Mouse (Mus musculus) hindbrain, embryonic 16.5 days (tissue): Measurements from ENCODE around the gene Plagl2. TPM values are rescaled to one million over a fixed set of nuclear protein-coding genes. Genes with fewer than 3 reads are reported as not detected.

ENCODE experiments used
- ATAC-seq: fragments of 200-750 bp; cut with Nextera tagmentation; 2 replicates; pipeline ENCODE4 v1.8.0; 2017; ENCODE audit warnings: moderate TSS enrichment, moderate library complexity
- H3K27ac ChIP-seq: fragments of 300-500 bp; sonication (generic); 2 replicates; pipeline ENCODE4 v1.5.1; 2014; ENCODE audit warnings: low read depth, mild to moderate bottlenecking, control low read depth, low read length, moderate library complexity
- H3K27me3 ChIP-seq: fragments of 300-500 bp; sonication (generic); replicated peaks from 2 replicates; pipeline ENCODE4 v1.6.1; 2014; ENCODE audit warnings: low read length; ENCODE audit not compliant: control insufficient read depth, insufficient read depth
- H3K36me3 ChIP-seq: fragments of 300-500 bp; sonication (generic); 2 replicates; pipeline ENCODE4 v1.6.1; 2014; ENCODE audit warnings: mild to moderate bottlenecking, low read length, moderate library complexity, mixed read lengths; ENCODE audit not compliant: control insufficient read depth, insufficient read depth
- H3K4me1 ChIP-seq: fragments of 300-500 bp; sonication (generic); 2 replicates; pipeline ENCODE4 v1.6.1; 2014; ENCODE audit warnings: low read depth, low read length; ENCODE audit not compliant: control insufficient read depth, insufficient read depth
- H3K4me2 ChIP-seq: fragments of 300-500 bp; sonication (generic); 2 replicates; pipeline ENCODE4 v1.6.1; 2014; ENCODE audit warnings: mild to moderate bottlenecking, low read length, control low read depth, moderate library complexity
- H3K4me3 ChIP-seq: fragments of 300-500 bp; sonication (generic); 2 replicates; pipeline ENCODE4 v1.5.1; 2014; ENCODE audit warnings: mild to moderate bottlenecking, low read length, control low read depth, moderate library complexity
- H3K9ac ChIP-seq: fragments of 300-500 bp; sonication (generic); 2 replicates; pipeline ENCODE4 v1.6.1; 2014; ENCODE audit warnings: low read depth, mild to moderate bottlenecking, control low read depth, low read length, moderate library complexity
- H3K9me3 ChIP-seq: fragments of 300-500 bp; sonication (generic); 2 replicates; pipeline ENCODE4 v1.6.1; 2014; ENCODE audit warnings: mild to moderate bottlenecking, low read length, moderate library complexity; ENCODE audit not compliant: control insufficient read depth
- WGBS: fragments of 180-500 bp; shearing (Covaris S2); extraction: QIAGEN DNeasy Blood & Tissue Kit; methylation state at CpG from one replicate; pipeline ENCODE4 v1.1.7; 2014; 5-methylcytosine and 5-hydroxymethylcytosine counted together
- polyA plus RNA-seq: library from polyadenylated mRNA; unstranded; fragments of >200 nt; fragmentation: Nextera tagmentation; extraction: Ambion mirVana; gene quantifications from 2 replicates; pipeline ENCODE4 v1.2.1, GENCODE M21; 2015

Plagl2 gene
- polyA plus RNA-seq, 1 experiment from 2014 or later = 4.2 TPM

DNA sequence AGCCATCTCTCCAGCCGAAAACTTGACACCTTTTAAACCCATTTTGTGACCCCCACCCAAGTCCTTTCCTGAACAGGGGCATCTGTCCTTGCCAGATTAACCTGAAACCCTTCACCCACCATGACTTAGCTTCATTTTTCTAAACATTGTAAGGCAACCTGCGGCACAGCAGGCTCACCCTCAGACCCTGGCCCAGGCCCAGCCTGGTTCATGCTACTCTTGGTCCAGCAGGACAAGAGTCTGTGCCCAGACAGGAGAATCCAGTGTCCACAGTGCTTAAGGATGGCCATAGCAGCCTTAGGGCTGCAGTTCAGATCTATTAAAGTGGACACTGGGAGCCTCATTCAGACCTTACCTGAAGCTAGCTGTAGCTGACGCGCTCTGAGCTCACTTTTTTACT is 27.9 kb downstream of the Plagl2 start:
- ATAC-seq = no peak

DNA sequence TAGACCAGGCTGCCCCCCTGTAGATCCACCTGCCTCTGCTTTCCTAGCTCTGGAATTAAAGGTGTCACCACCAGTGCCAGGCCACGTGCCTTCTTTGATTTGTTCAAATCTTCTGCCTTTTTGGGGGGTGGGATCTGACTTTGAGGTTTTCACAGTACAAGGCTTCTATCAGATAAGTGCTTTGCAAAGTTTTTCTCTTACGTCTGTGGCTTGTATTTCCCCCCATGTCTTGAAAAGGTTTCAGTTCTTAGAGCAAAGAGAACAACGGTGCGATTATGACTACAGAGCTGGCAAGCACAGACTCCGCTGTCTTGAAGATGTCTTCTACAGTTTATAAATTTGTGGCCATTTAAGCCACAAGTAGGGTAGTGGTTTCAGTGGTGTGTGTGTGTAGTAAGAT is 29.8 kb downstream of the Plagl2 start:
- WGBS = 93% methylated on average over 5 of the region's 5 CpGs
- H3K4me3 ChIP-seq = no peak overlapping the region
- H3K27ac ChIP-seq = no peak overlapping the region
- no peaks in the 10 kb centered on the region for H3K9me3 ChIP-seq
- peaks cover 14% of the 10 kb centered on the region for H3K36me3 ChIP-seq
- ATAC-seq = no peak
- H3K9ac ChIP-seq = no peak overlapping the region
- H3K27me3 ChIP-seq = no peaks in the 10 kb centered on the region
- H3K4me1 ChIP-seq = no peaks in the 10 kb centered on the region
- H3K4me2 ChIP-seq = no peak overlapping the region

More for the DNA sequence above, 27.9 kb downstream of the Plagl2 start:
- Histone ChIP-seq H3K27me3 (no peaks in the 10 kb centered on the region), H3K4me3 (no peak overlapping the region), H3K4me1 (no peaks in the 10 kb centered on the region), H3K27ac (no peak overlapping the region), H3K9me3 (no peaks in the 10 kb centered on the region), H3K4me2 (no peak overlapping the region), H3K9ac (no peak overlapping the region), H3K36me3 (peaks cover 9% of the 10 kb centered on the region)
- WGBS = 92% methylated on average over 4 of the region's 4 CpGs

DNA sequence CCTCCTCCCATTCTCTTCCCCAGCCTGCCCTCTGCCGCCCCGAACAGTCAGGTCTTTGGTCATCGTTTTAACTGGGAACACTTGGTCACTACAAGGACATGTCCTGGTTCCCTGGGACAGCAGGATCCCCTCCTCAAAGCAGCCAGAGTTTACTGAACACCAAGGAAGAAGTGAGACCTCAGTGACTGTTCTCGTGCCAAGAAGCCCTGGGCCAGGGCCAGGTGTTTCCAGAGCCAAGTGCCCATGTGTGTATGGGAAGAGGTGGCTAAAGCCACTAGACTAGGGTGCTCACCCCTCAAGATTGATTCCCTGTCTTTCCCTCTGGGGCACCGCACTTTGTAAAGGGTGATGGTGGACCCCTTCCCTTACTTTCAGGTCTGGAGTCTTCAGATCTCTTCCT is 31.9 kb downstream of the Plagl2 start:
- ATAC-seq = no peak
- Histone ChIP-seq H3K27ac (no peak overlapping the region), H3K4me2 (no peak overlapping the region), H3K9me3 (no peaks in the 10 kb centered on the region), H3K27me3 (no peaks in the 10 kb centered on the region), H3K4me3 (no peak overlapping the region), H3K9ac (no peak overlapping the region), H3K36me3 (peaks cover 28% of the 10 kb centered on the region), H3K4me1 (no peaks in the 10 kb centered on the region)
- 88% methylated on average over 5 of the region's 5 CpGs for WGBS

DNA sequence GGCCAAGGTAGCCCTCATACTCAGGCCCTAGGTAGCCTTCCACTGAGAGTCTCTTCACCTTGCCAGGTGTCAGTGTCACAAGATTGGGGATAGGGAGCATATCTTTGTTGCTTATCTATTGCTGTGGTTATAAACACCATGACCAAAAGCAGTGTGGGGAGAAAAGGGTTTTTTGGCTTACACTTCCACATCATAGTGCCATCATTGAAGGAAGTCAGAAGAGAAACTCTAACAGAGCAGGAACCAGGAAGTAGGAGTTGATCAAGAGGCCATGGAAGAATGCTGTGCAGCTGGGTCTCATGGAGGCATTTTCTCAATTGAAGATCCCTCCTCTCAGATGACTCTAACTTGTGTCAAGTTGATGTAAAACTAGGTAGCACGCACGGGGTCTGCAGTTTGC is 33.1 kb downstream of the Plagl2 start:
- no peak for ATAC-seq
- H3K9ac ChIP-seq = no peak overlapping the region
- H3K36me3 ChIP-seq = peaks cover 29% of the 10 kb centered on the region
- WGBS = 95% methylated on average over 2 of the region's 2 CpGs
- no peak overlapping the region for H3K4me2 ChIP-seq
- H3K27ac ChIP-seq = no peak overlapping the region
- H3K4me3 ChIP-seq = no peak overlapping the region
- no peaks in the 10 kb centered on the region for H3K9me3 ChIP-seq
- H3K27me3 ChIP-seq = no peaks in the 10 kb centered on the region
- H3K4me1 ChIP-seq = no peaks in the 10 kb centered on the region

DNA sequence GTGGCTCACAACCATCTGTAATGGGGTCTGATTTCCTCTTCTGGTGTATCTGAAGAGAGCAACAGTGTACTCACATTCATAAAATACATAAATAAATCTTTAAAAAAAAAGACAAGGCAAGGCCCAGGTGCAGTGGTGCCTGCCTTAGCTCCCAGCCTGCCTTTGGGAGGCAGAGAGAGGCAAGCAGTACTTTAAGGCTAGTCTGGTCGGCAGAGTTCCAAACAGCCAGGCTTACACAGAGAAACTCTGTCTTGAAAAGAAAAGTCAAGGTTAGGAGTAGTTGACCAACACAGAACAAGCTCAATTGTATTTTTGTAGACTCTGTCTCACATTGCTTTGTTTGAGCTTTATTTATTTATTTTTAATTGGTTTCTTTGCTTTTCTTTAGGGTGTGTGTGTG is 38.5 kb downstream of the Plagl2 start:
- Histone ChIP-seq H3K4me3 (no peak overlapping the region), H3K27me3 (no peaks in the 10 kb centered on the region), H3K4me2 (no peak overlapping the region), H3K4me1 (no peaks in the 10 kb centered on the region), H3K9ac (no peak overlapping the region), H3K9me3 (no peaks in the 10 kb centered on the region), H3K27ac (no peak overlapping the region), H3K36me3 (peaks cover 45% of the 10 kb centered on the region)
- 68% methylated on average over 1 of the region's 1 CpGs for WGBS
- no peak for ATAC-seq

DNA sequence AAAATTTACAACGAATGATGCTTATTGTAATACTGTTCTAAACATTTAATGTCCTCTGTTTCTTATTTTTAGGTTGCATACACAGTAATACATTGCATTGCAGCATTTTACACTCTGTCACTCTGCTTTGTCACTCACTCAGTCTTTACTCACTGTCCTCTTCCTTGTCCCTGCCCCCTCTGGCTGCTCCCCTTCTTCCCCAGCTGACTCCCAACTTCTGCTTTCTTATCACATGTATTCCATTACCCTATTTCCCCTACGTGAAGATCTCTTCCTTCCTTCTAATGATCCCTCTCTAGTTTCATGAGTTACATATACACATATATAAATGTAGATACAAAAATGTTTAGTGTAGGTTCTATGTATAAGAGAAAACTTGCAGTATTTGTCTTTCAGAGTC is 42.1 kb downstream of the Plagl2 start:
- ATAC-seq = no peak
- Histone ChIP-seq H3K36me3 (peaks cover 45% of the 10 kb centered on the region), H3K4me3 (no peak overlapping the region)

DNA sequence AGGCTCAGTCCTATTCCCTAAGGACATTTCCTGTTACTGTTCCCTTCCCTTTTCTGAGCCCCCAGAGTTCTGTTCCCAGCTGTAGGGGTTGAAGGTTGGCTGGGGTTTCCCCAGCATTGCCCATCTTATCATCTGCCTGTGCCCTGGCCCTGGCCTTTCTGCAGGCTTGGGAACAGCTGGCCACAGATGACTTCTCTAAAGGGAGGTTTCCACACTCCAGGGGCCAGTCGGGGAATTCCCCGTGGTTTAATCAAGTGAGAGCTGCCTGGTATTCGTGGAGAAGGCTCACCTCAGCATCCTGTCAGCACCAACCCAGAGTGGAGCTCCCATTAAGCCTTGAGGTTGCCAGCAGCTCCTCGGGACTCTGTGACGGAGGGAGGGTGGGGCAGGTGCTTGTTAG is 42.7 kb downstream of the Plagl2 start:
- Histone ChIP-seq H3K36me3 (peaks cover 45% of the 10 kb centered on the region), H3K9me3 (no peaks in the 10 kb centered on the region), H3K4me2 (no peak overlapping the region), H3K4me3 (no peak overlapping the region), H3K4me1 (no peaks in the 10 kb centered on the region), H3K27ac (no peak overlapping the region), H3K27me3 (no peaks in the 10 kb centered on the region), H3K9ac (no peak overlapping the region)
- no peak for ATAC-seq
- WGBS = 83% methylated on average over 5 of the region's 5 CpGs

More for the DNA sequence above, 42.1 kb downstream of the Plagl2 start:
- Histone ChIP-seq H3K27ac (no peak overlapping the region), H3K4me2 (no peak overlapping the region), H3K9ac (no peak overlapping the region), H3K27me3 (no peaks in the 10 kb centered on the region), H3K4me1 (no peaks in the 10 kb centered on the region), H3K9me3 (no peaks in the 10 kb centered on the region)
- WGBS = 93% methylated on average over 2 of the region's 2 CpGs

DNA sequence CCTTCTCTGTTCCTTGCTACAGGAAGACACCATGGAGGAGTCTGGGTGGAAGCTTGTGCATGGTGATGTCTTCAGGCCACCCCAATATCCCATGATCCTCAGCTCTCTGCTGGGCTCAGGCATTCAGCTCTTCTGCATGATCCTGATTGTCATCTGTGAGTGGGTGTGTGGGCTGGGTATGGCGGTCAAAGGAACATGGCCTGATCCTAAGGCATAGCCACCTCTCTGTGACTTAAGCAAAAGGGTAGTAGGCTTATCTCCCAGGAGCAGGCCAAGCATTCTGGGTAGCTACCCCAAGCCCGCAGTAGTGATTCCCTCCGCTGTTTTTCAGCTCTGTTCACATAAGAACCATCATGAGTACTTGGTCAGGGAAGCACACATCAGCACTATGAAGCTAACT is 47.0 kb downstream of the Plagl2 start:
- no peaks in the 10 kb centered on the region for H3K4me1 ChIP-seq
- ATAC-seq = no peak
- WGBS = 93% methylated on average over 3 of the region's 3 CpGs

DNA sequence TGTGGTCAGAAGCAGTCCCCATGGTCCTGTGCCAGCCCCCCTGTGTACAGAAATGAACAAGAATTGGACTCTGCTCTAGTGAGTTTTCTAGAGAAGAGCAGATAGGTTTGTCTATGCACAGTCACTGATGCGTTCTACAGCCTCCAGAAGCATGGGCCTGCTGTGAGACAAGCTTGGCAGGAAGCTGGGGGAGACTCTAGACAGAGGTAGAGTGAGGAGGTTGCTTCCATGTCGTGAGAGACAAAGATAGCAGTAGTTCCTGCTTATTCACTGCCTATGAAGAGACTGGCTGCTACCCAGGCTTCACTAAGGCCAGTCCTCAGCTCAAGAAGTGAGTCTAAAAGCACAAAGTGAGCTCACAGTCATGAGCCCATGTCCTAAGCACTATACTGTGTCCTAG is 50.0 kb downstream of the Plagl2 start:
- Histone ChIP-seq H3K4me3 (no peak overlapping the region), H3K4me1 (no peaks in the 10 kb centered on the region), H3K27me3 (no peaks in the 10 kb centered on the region), H3K36me3 (peaks cover 53% of the 10 kb centered on the region), H3K9ac (no peak overlapping the region), H3K4me2 (no peak overlapping the region), H3K27ac (no peak overlapping the region), H3K9me3 (no peaks in the 10 kb centered on the region)
- 83% methylated on average over 2 of the region's 2 CpGs for WGBS
- no peak for ATAC-seq

More for the DNA sequence above, 47.0 kb downstream of the Plagl2 start:
- Histone ChIP-seq H3K9me3 (no peaks in the 10 kb centered on the region), H3K4me2 (no peak overlapping the region), H3K9ac (no peak overlapping the region), H3K36me3 (peaks cover 49% of the 10 kb centered on the region), H3K4me3 (no peak overlapping the region), H3K27me3 (no peaks in the 10 kb centered on the region), H3K27ac (no peak overlapping the region)

DNA sequence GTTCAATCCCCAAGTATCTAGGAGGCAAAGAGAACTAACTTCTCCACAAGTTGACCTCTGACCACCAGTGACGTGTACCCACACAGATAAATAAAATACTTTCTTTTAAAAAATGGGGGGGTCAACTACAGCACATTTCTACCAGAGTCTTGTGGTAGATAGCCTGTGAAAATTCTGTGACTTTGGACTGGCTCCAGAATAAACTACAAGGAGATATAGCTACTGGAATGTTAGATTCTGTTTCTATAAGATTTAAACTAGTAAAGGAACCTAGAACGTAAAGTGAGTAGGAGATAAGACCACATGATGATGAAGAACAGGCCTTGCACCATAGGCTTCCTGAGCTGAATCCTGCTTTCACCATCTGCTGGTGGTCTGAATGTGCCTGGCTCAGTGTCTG is 53.4 kb downstream of the Plagl2 start:
- 89% methylated on average over 2 of the region's 2 CpGs for WGBS
- ATAC-seq = no peak
- H3K27ac ChIP-seq = no peak overlapping the region
- H3K9me3 ChIP-seq = no peaks in the 10 kb centered on the region
- H3K4me3 ChIP-seq = no peak overlapping the region
- H3K4me1 ChIP-seq = no peaks in the 10 kb centered on the region
- H3K36me3 ChIP-seq = peaks cover 54% of the 10 kb centered on the region
- H3K4me2 ChIP-seq = no peak overlapping the region
- no peaks in the 10 kb centered on the region for H3K27me3 ChIP-seq
- H3K9ac ChIP-seq = no peak overlapping the region
